In genomic region chr3:103587136-103587535, GRCm38 (mm10) we compare ENCODE assay signal across 20 mouse cellular contexts. TPM values are rescaled to one million over a fixed set of nuclear protein-coding genes. Genes with fewer than 3 reads are reported as not detected.
"Had no signal": no experiment of that assay in that cellular context is flagged by ENCODE, and none has a peak within 500 bp of the region (broad histone marks: within the 10 kb centered on the region; RNA-seq: fewer than 3 reads in every experiment).

No protein-coding gene starts in this region.

- H3K27ac ChIP-seq: hindbrain, postnatal 0 days; kidney, postnatal 0 days; limb, embryonic 12.5 days; liver, embryonic 13.5 days; lung, embryonic 15.5 days; macrophage; midbrain, embryonic 15.5 days; neural tube, embryonic 12.5 days had no signal

- H3K4me3 ChIP-seq: limb, embryonic 12.5 days; liver, embryonic 13.5 days; lung, embryonic 15.5 days; megakaryocyte, embryonic 14.5 days; midbrain, embryonic 15.5 days; neural tube, embryonic 12.5 days had no signal

- DNase-seq: kidney, adult 11 months; kidney, adult 9 months; kidney, postnatal 36 days; liver; liver, embryonic 13.5 days; liver, postnatal 0 days; lung, postnatal 14 days; retina, postnatal 1 day; spleen, adult 18-20 months; thymus, adult 2 months; thymus, postnatal 25 days had no signal

RNA-seq across cellular contexts. Expression of gene Syt6, which starts 12.1 kb away (rescaled TPM):
- total RNA-seq: monocyte, adult 5-6 weeks had no signal
